Mouse (Mus musculus) heart, postnatal 14 days (tissue): ENCODE data around the gene Slc7a5. TPM values are rescaled to one million over a fixed set of nuclear protein-coding genes. Genes with fewer than 3 reads are reported as not detected.

Source experiments
- DNase-seq, 2 experiments: peaks; one replicate each; pipeline ENCODE4 v3.0.0; 2021 to 2022
- intact Hi-C: fragments of 180-260 bp; cut with DNase I; formaldehyde crosslinking; loops from one replicate; pipeline ENCODE4 v1.15.1; 2025
- total RNA-seq, 2 experiments: library from RNA; stranded (reverse); gene quantifications; 2 replicates each; pipeline ENCODE4 v1.2.3; 2021

The Slc7a5 gene
- total RNA-seq, 2 experiments from 2014 or later = 6.7 to 7.0 TPM

DNA sequence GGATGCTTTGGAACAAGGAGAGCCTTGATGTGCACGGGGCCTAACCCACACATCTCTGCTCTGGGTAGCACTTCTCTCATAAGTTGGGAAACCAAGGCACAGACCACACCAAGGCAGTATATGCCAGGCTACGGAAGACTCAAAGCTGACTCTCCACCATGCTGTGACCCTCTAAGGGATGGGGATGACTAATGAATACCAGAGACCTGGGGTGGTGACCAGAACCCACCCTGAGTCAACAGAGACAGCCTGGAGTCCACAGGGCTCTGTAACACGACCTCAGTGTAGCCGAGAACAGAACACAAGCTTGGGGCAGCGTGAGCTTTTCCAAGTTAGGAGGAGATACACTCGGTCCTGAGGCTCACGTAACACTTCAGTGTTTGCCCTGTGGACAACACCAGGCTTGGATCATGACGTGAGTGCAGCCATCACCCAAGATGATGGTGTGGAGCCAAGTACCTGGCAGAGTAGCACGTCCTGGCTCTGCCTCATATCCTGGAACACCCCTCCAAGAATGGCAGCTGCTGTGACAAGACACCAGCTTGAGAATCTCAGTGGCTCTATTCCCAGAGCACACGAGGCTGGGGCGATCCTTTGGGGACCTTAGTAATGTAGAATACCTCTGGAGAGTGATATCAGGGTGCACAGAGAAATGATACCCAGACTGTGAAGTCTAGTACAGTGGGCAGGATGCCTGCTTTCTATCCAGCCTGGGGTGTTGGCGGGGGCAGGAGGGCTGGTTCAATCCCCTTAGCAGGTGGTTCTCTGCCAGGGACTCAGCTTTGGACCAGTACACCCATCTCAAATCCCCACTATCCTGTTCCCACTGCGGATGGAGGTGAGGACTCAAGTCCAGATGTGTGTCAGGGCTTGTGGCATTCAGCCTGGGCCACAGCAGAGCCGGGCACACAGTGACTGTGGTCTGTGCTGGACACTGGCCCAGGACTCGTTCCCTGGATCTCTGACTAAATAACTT lies 17.4 kb downstream of the Slc7a5 start:
- intact Hi-C loops = no loop called here
- no peak for DNase-seq

DNA sequence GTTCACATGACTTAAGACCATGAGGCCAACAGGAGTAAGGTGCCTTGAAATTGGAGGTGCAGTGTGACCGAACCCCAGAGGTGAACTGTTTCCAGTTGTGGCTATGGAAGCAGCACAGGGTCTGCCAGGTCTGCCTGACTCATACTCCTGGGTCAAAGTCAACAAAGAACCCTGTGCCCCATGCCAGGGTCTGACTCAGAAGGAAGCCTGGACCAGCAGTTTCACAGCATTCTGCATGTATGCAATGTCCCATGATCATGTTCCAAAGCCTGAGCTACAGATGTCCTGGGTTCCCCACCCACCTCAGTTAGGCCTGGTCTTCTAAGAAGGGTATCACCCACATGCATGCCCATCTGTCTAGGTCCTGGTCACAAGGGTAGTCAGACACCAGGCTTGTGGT lies 18.2 kb downstream of the Slc7a5 start:
- intact Hi-C loops = no loop called here
- DNase-seq = no peak

DNA sequence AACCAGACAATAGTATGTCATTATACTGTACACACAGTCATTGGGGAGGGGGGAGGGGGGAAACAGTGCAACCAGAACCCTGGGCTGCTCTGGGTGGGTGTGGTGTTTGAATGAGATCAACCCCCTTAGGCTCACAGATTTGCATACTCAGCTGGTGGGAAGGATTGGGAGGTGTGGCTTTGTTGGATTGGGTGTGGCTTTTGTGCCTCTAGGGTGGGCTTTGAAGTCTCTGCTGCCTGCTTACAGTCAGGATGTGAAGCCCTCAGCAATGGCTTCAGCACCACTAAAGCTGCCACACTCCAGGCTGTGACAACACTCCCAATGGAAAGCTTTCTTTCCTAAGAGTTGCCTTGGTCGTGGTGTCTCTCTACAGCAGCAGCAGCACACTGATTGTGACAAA lies 19.9 kb downstream of the Slc7a5 start:
- intact Hi-C loops = no loop called here

DNA sequence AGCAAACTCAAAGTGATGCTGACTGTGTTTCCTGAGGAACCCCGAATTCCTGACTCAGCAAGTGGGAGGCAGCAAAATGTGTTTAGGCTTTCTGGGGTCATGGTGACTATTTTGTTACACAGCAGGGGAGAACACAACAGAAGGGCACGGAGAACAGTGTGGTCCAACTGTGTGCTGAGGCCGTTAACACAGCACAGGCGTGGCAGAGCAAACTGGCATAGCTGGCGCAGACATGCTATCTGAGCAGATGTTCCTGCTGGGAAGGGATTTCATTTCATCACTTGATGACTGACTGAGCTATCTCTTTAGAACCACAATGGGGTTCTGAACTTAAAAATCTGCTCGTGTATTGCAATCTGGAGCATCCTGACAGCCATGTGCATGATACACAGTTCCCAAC lies 22.1 kb downstream of the Slc7a5 start:
- DNase-seq = no peak
- intact Hi-C loops = no loop called here

More for the DNA sequence above, 19.9 kb downstream of the Slc7a5 start:
- no peak for DNase-seq

DNA sequence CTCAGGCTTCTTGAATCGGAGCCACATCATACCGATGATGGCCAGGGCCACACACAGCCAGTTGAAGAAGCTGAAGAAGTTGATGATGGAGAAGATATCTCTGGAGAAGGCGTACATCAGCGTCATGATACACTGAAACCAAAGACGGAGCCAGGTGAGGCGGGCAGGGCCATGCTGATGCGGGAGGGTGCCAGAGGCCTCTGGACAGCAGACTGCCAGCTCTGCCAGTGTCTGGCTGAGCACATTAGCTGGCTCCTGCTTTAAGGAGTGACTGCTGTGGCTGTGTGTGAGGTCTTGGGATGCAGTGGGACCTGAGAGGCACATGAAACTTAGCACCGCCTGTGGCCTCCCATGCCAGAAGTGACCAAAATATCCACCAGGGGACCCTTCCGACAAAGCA lies 22.5 kb downstream of the Slc7a5 start:
- no peak for DNase-seq
- intact Hi-C loops = no loop called here

DNA sequence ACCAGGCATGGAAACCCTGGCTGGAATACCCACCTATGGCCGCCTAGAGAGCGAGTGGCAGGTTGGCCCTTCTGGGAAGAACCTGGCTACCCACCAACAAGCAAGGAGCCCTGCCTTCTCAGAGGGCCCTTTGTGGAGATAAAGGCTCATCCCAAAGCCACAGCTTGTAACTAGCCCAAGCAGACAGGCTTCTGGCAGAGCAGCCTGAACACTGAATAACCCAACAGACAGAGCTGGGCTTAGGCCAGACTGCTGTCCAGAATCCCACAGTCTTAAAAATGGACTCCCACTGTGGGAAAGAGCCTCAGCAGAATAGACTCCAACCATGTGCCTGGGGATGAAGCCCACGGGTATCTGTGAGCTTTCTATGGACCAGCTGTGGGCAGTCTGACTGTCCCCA lies 23.3 kb downstream of the Slc7a5 start:
- DNase-seq = no peak
- intact Hi-C loops = no loop called here

DNA sequence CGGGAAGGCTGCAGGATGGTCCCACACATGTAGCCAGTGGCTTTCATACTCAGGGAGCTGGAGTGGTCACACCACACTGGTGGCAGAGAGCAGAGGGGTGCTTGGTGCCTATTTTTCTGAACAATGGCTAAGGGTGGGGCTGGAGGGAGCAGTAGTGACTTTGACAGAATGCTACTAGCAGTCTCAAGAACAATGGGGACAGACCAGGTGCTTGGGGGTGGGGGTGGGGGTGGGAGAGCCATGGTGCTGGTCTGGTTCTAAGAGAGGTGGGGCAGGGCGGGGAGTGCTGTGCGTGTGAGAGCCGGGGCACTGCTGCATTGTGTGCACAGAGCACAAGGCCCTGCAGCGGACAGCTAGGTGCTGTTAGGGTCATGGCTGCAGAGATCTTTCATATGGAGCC lies 25.6 kb downstream of the Slc7a5 start:
- DNase-seq = no peak
- intact Hi-C loops = no loop called here

DNA sequence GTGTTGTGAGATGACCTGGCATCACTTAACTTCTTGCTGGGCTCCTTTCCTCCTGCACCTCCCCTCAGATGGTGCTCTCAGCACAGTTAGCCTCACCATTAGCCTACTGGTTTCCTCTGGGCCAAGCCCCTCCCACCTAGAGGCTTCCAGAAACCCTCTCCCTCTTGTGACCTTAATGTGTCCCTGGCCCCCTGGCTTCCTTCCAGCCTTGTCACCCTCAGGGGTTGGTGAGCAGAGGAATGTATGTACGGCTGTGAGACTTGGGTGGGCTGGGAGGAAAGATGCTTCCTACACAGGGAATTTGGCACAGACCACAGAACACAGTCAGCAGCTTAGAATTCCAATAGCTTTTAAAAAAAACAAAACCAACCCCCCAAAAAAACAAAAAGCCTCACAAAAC lies 26.7 kb downstream of the Slc7a5 start:
- DNase-seq = peak in 1 of 2 experiments; percentile 23
- intact Hi-C loops = no loop called here

DNA sequence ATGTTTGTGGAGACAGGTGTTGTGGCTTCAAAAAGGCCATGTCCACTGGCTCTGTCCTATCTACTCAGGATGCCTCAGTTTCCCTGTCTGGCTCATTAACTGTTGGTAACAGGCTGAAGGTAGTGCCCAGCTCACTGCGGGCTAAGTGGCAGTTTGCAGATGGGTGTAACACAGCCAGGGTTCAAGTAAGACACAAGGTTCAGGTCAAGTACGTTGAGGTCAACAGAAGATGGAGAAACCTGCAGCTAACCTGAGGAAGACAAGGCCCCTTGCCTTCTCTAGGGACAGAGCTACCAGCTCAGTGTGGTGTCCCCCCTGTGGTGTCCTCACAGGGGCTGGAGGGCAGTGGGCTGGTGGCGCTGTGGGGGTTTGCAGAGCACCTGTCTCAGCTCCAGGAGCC lies 27.8 kb downstream of the Slc7a5 start:
- intact Hi-C loops = no loop called here
- DNase-seq = no peak

DNA sequence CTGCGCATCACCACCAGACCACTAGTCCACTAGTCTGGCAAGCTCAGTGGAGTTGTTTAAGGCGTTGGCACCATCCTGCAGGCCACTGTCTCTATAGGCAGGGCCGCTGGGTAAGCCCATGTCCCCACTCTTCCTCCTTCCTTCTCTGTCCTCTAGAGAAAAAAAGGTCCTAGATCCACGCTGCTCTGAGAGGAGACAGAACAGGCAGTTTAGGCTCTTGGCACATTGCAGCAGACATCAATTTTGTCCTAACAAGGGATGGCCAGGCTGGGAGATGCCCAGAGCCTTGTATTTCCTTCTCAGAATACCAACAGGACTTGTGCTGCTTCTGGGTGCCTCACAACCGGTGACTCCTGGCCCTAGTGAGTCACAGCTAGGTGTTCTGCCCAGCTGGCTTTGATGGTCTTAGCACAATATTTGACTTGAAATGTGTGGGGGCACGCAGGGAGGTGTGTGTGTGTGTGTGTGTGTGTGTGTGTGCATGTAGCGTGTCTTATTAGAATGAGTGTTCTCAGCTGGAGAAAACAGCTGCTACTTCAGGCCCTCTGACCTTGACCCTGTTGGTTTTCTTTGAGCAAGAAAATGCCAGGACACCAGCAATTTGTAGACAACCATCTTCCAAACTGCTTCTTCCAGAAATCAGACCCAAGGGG lies 29.5 kb downstream of the Slc7a5 start:
- intact Hi-C loops = no loop called here
- no peak for DNase-seq

DNA sequence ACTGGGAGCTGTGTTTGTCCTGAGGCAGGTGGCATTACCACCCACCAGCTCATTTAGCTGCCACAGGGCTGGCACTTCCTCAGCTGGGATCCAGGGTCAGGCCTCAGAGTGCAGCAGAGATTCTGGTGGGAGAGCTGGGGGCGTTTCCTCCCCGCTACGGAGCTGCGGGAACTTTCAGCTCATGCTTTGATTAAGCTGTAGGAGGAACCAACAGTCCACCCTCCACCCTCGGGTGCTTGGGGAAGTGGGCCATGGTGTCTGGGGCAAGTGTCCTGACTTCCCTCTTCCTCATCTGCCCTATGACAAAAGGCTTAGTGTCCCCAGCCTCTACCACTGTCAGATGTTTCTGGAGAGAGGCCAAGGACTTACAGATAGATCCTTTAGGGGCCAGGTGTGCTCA lies 30.3 kb downstream of the Slc7a5 start:
- no peak for DNase-seq

DNA sequence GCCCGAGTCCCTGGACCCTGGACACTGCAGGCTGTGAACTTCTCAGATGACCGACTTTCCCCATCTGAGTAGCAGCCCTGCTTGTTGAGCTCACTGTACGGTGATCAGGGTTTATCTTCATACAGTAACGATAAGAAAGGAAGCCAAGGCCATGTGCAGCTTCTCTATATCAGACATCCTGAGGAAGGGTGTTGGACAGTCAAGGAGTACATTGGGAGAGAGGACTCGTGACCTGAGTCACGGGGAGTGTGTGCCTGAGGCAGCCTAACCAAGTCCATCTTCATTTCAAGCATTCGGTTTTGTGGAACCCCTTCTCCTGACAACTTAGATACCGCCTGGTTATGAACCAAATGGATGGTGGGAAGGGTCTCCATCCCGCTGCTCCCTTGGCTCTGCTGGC lies 32.0 kb downstream of the Slc7a5 start:
- intact Hi-C loops = no loop called here
- DNase-seq = no peak

More for the DNA sequence above, 30.3 kb downstream of the Slc7a5 start:
- intact Hi-C loops = no loop called here

DNA sequence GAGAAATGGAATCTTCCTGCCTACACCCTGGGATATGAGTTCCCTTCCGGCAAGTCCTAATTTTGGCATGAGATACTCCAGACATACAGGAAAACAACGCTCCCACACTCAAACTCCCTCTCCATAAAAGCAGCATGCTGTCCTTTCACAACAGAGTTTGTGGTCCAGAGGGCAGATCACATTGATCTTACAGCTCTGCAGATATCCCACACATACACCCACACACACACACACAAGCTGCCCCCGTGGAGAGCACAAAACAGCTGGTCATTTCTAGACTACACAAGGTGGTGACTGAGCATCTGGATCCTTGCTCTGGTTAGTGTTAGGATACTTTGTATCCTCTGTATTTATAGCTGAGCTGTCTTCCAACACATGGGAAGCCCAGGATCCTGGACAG lies 32.4 kb downstream of the Slc7a5 start:
- DNase-seq = no peak
- intact Hi-C loops = no loop called here

DNA sequence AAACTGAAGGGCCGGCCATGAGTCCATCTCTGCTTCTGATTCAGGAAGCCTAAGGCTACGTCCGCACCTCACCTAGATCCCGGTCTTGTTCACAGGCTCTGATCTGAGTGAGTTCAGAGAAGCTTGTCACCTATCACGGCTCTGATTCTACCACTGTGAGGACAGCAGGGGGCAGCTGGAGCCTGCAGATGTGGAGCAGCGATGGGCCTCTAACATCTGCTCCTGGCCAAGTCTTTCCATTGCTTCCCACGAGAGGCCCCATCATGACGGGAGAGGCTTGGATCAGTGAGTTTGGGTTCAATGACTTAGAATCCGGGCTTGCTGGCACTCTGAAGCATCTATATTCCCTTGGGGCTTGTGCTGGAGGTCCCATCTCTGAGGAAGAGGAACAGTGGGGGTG lies 33.5 kb downstream of the Slc7a5 start:
- intact Hi-C loops = loop anchor here (1.0 kb wide), 2 partner anchors 35 to 51 kb away; no protein-coding TSS in a partner anchor

DNA sequence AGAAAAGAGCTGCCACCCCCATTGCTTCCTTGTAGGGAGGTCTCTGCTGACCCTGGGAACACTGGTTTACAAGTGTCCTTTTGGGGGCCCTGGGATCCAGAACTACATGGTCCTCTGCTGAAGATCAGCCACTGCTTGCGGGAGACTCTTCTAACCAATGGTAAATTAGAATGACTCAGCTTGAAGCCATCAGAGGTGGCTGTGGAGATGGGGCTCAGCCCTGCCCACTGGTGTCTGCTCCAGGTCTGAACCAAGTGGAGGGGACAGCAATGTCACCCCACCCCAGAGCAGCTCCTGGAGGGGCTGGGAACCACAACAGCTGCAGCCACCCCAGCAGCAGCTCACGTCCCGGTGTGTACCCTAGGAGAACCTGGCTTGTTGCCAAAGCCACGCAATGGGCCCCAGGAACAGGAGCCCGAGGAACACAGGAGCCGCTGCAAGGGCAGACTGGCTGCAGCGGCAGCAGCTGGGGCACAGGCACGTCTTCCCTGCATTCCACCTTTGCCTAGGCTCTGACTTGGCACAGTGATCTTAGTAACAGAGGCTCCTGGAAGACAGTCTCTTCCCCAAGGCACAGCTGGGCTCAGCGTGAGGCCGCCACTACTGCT lies 35.6 kb downstream of the Slc7a5 start:
- intact Hi-C loops = no loop called here
- DNase-seq = no peak

More for the DNA sequence above, 33.5 kb downstream of the Slc7a5 start:
- DNase-seq = peak; percentile 65 to 76

DNA sequence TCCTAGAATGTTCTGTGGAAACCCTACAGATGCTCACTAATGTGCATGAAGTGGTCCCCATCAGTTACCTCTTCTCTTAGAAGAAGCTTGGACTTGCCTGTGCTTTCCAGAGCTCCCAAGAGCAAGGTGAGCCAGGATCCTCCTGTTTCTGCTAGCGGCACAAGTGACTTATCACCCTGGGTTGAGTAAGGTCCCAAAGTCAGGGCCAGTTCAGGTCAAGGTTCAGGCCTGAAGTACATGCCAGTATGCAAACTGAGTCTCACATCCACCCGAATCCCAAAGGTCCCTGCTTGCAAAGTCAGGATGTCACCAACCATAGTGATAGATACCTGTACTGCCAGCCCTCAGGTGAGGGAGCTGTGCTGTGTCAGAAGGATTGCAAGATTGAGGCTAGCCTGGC lies 37.3 kb downstream of the Slc7a5 start:
- no peak for DNase-seq
- intact Hi-C loops = no loop called here

DNA sequence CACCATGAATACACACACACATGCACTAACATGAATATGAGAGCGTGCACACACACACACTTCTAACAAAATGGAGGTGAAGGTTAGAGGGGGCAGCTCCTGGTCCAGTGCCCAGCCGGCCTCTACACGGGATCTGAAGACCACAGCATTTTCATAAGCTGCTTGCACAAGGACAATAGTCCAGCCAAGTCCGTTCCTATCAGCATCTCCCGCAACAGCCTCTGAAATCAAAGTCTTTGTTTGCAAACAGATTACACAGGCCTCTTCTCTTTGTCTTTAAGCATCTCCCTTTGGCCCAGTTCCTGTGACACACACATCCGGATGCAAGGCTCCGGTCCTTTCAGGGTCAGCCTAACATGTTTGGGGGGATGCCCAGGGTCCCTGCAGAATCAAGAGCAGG lies 38.6 kb downstream of the Slc7a5 start:
- no peak for DNase-seq
- intact Hi-C loops = no loop called here

DNA sequence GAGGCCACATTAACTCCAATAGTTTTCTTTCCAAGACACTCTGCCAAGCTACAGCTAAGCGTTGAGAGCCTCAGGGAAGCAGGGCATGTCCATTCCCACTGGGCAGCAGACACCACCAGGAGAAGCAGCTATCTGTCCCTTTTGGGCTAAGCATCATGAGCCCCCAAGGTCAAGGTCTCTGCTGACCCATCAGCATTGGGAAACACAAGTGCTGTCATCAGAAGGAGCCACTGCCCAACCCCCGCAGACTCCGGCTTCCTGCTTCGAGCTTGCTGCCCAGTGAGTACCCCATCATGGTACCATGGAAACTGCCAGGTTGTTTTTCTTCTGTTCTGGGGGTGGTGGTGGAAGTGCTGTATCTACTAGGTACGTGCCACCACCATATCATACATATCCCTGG lies 39.3 kb downstream of the Slc7a5 start:
- DNase-seq = no peak

DNA sequence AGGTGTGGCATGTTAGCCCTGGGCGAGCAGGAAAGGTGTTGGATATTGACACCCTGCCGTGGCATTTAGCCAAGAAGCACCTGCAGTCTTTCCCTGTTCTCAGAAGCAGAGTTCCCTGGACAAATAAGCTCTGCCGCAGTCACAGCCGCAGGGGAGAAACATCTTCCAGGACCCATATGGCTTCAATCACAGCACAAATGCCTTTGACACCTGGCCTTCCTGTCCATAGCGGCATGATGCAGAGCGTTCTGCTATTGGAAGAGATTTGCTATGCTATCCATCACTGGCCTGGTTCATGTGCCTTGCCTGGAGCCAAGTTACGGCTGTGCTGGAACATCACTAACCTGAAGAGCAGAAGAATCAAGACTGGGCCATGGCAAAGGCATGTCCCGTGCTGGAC lies 42.1 kb downstream of the Slc7a5 start:
- intact Hi-C loops = no loop called here
- DNase-seq = no peak

More for the DNA sequence above, 39.3 kb downstream of the Slc7a5 start:
- intact Hi-C loops = no loop called here

DNA sequence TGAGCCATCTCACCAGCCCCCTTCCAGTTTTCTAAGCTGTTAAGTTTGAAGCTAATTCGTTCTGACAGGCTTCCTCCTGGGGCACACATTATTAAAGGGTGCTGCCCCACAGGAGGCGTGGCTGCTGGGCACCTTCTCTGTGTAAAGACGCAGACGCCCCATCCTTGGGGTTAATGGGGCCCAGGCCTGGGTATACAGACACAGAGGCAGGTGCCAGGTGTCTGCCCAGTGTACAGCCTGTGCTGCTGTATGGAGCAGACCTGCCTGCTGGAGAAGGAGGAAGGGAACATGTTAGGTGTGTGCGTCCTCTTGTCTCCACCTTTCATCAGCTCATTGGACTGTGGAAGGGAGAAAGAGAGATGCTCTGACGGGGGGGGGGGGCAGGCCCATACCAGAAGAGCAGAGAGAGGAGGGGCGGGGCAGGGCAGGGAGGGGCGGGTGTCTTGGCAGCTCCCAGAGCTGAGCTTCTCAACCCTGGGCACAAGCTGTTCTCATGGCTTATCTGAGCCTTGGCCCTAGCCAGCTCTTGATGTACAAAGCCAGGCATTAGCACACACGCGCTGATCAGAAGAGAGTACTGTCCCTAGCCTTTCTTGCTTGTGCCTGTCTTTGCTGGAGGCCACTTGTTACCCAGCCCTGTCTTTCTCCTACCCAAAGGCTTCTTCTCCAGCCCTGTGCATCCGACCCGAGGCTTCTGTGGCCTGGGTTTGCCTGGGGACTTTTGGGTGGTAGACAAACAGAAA lies 45.5 kb downstream of the Slc7a5 start:
- intact Hi-C loops = no loop called here
- DNase-seq = no peak

DNA sequence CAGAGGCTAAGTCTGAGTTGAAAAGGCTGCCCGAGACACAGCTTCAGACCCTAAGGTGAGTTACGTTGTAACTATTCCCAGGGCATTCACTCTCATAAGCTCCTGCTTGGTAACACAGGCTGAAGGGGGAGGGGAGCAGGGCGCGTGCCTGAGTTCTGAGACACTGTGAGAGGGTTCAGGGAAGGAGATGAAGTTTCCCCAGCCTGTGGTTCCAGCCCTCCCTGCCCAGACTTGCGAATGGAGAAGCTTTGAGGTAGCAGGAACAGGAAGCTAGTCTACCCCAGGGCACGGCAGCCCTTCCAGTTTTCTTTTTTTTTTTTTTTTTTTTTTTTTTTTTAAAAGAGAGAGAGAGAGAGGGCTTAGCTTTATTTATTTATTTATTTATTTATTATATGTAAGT lies 46.2 kb downstream of the Slc7a5 start:
- no peak for DNase-seq
- intact Hi-C loops = no loop called here
